Mouse (Mus musculus): Measurements from ENCODE around the gene Rasgrf1.

- no peak for TF ChIP-seq POLR2A (IDR thresholded peaks at IDR 0.05; ENCODE audit: control insufficient read depth, low read depth, low read length)
- no peak for TF ChIP-seq CTCF (IDR thresholded peaks at IDR 0.05; ENCODE audit: control insufficient read depth, insufficient read depth, insufficient replicate concordance, low read depth, low read length)
These were observed 157.6 kb downstream of the Rasgrf1 start for GRCm38 (mm10) chr9:90067341-90067740.

Data from testis, adult 2 months (tissue).